Mouse (Mus musculus) stomach, embryonic 14.5 days (tissue): ENCODE data around the gene Eif4enif1. TPM values are rescaled to one million over a fixed set of nuclear protein-coding genes. Genes with fewer than 3 reads are reported as not detected.
"Not testable (repeated sequence)": the region's sequence is repeated elsewhere in the genome, so short reads cannot be mapped to it uniquely, and the experiment has no call there.

Source experiments
- ATAC-seq: fragments of 200-750 bp; cut with Nextera tagmentation; 2 replicates; pipeline ENCODE4 v1.8.0; 2017; ENCODE audit warnings: low read depth, moderate TSS enrichment; ENCODE audit not compliant: insufficient number of reproducible peaks, insufficient read depth, low FRiP score
- H3K27ac ChIP-seq: fragments of 300-500 bp; sonication (generic); 2 replicates; pipeline ENCODE4 v1.5.1; 2014; ENCODE audit warnings: mild to moderate bottlenecking, low read length, moderate library complexity, mixed read lengths
- H3K27me3 ChIP-seq: fragments of 300-500 bp; sonication (generic); 2 replicates; pipeline ENCODE4 v1.6.1; 2014; ENCODE audit warnings: low read length, control low read depth, mixed read lengths; ENCODE audit not compliant: control insufficient read depth, insufficient read depth
- H3K36me3 ChIP-seq: fragments of 300-500 bp; sonication (generic); 2 replicates; pipeline ENCODE4 v1.6.1; 2014; ENCODE audit warnings: mild to moderate bottlenecking, control low read depth, low read length, moderate library complexity, mixed read lengths; ENCODE audit not compliant: control insufficient read depth, insufficient read depth
- H3K4me1 ChIP-seq: fragments of 300-500 bp; sonication (generic); 2 replicates; pipeline ENCODE4 v1.6.1; 2014; ENCODE audit warnings: low read length, control low read depth, mixed read lengths; ENCODE audit not compliant: control insufficient read depth, insufficient read depth
- H3K4me2 ChIP-seq: fragments of 300-500 bp; sonication (generic); replicated peaks from 2 replicates; pipeline ENCODE4 v1.6.1; 2014; ENCODE audit warnings: low read depth, low read length, control low read depth
- H3K4me3 ChIP-seq: fragments of 300-500 bp; sonication (generic); 2 replicates; pipeline ENCODE4 v1.5.1; 2014; ENCODE audit warnings: low read depth, low read length, control low read depth
- H3K9ac ChIP-seq: fragments of 300-500 bp; sonication (generic); replicated peaks from 2 replicates; pipeline ENCODE4 v1.6.1; 2014; ENCODE audit warnings: low read depth, mild to moderate bottlenecking, control low read depth, low read length, moderate library complexity, mixed read lengths
- H3K9me3 ChIP-seq: fragments of 300-500 bp; sonication (generic); 2 replicates; pipeline ENCODE4 v1.6.1; 2016; ENCODE audit warnings: low read depth, low read length, control low read depth; ENCODE audit not compliant: control insufficient read depth
- WGBS: fragments of 180-500 bp; shearing (Covaris S2); extraction: QIAGEN DNeasy Blood & Tissue Kit; methylation state at CpG from one replicate; pipeline ENCODE4 v1.1.7; 2014; 5-methylcytosine and 5-hydroxymethylcytosine counted together
- polyA plus RNA-seq: library from polyadenylated mRNA; unstranded; fragments of >200 nt; fragmentation: Nextera tagmentation; extraction: Ambion mirVana; gene quantifications from 2 replicates; pipeline ENCODE4 v1.2.1, GENCODE M21; 2014

The Eif4enif1 gene
- polyA plus RNA-seq = 59.5 and 62.7 TPM in 2 replicates

DNA sequence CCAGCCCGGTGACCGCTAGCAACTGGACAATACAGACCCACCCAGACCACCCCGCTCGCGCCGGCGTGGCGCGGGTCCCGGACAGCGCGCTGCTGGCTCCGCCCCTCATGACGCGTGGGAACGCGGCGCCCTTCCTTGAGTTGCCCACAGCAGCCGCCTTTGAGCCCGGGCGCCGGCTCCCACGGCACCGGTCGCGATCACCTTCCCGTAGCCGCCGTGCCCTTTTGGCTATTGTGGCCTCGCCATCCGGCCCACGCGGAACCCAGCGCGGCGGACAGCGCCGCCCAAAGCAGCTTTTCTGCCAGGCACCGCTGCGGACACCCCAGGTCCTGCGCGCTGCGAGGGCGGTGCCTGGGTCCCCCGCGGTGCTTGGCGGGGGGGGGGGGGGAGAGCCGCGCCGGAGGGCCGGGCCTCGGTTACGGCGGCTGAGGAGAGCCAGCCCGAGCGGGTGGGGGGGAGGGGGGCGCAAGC lies at the start of gene Eif4enif1:
Gene Eif4enif1, plus strand, starts transcription at position 162 of the 471 bp plus-strand sequence.
- WGBS = 0% methylated on average over 54 of the region's 57 CpGs
- no peak within 1 kb of the TSS for H3K27ac ChIP-seq
- H3K4me2 ChIP-seq = peak within 1 kb of the TSS; percentile 15
- ATAC-seq = peak; percentile 66
- peak within 1 kb of the TSS; percentile 33 for H3K4me3 ChIP-seq
- no peaks in the 10 kb centered on the region for H3K27me3 ChIP-seq
- no peaks in the 10 kb centered on the region for H3K9me3 ChIP-seq
- H3K9ac ChIP-seq = peak within 1 kb of the TSS; percentile 11; the same call in 1 of the 2 replicates
- peaks cover 14% of the 10 kb centered on the region for H3K36me3 ChIP-seq
- H3K4me1 ChIP-seq = no peaks in the 10 kb centered on the region

DNA sequence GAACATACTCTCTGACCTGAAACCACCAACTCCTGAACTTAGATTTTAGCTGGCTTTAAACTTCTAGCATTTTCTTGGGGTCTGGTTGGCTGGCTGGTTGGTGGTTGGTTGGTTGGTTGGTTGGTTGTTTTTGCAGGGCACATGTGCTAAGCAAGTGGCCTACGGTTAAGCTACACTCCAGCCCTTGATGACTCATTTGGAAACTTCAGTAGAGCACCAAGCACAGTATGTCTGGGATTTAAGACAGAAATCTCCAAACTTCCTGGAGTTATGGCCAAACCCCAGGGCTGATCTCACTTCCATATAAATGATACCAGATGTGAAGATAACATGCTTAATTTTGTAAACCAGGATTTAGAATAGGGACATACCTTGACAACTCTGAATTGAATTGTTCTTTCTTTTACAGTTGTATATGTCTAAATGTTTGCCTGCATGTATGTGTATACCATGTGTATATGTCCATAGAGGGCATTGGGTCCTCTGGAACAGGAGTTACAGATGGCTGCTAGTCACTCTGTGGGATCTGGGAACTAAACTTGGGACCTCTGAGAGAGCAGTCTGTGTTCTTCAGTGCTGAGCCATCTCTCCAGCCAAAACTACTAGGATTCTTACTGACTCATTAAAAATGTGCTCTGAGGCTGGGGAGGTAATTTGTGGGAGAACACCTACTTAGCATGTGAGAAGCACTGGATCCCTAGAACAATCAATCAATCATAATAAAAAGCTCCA lies 48.4 kb upstream of the Eif4enif1 start:
- not testable (repeated sequence) for H3K9ac ChIP-seq, H3K4me3 ChIP-seq

DNA sequence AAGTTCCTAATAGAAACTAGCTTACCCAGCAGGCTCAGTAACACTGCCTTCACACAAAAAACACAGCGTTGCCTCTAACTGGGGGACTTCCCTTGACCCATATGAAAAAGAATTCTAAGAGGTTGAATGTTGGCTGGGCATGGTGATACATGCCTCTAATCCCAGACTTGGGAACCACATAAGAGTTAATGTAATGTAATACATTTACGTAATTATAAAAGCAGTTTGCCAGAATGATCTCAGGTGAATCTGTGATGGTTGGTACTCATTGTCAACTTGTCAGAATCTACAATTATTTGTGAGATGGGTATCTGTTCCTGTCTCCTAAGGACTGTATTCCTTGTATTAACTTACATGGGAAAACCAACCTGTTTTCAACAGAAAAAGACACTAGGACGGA lies 45.2 kb upstream of the Eif4enif1 start:
- ATAC-seq, H3K9me3 ChIP-seq, H3K4me2 ChIP-seq, H3K4me3 ChIP-seq, H3K9ac ChIP-seq, H3K36me3 ChIP-seq, H3K27ac ChIP-seq, H3K27me3 ChIP-seq, H3K4me1 ChIP-seq: not testable (repeated sequence)
- 78% methylated on average over 2 of the region's 3 CpGs for WGBS

More for the DNA sequence above, 48.4 kb upstream of the Eif4enif1 start:
- H3K4me1 ChIP-seq, H3K27ac ChIP-seq, H3K36me3 ChIP-seq, H3K9me3 ChIP-seq, H3K4me2 ChIP-seq, H3K27me3 ChIP-seq: not testable (repeated sequence)
- ATAC-seq = peak; percentile 54
- 80% methylated on average over 1 of the region's 1 CpGs for WGBS

- not testable (repeated sequence) for H3K4me2 ChIP-seq, H3K4me1 ChIP-seq, H3K4me3 ChIP-seq, H3K36me3 ChIP-seq, ATAC-seq, H3K27me3 ChIP-seq, H3K9ac ChIP-seq, H3K9me3 ChIP-seq, H3K27ac ChIP-seq
- WGBS = 93% methylated on average over 6 of the region's 6 CpGs
Observed at GRCm38 (mm10) chr11:3157996-3158395, 44.2 kb upstream of the Eif4enif1 start.

GRCm38 (mm10) chr11:3158800-3159199 lies 43.4 kb upstream of the Eif4enif1 start:
- not testable (repeated sequence) for H3K27ac ChIP-seq, H3K4me1 ChIP-seq, H3K9ac ChIP-seq, H3K4me3 ChIP-seq, H3K36me3 ChIP-seq, H3K4me2 ChIP-seq, ATAC-seq, H3K9me3 ChIP-seq, H3K27me3 ChIP-seq
- WGBS = 94% methylated on average over 4 of the region's 4 CpGs

DNA sequence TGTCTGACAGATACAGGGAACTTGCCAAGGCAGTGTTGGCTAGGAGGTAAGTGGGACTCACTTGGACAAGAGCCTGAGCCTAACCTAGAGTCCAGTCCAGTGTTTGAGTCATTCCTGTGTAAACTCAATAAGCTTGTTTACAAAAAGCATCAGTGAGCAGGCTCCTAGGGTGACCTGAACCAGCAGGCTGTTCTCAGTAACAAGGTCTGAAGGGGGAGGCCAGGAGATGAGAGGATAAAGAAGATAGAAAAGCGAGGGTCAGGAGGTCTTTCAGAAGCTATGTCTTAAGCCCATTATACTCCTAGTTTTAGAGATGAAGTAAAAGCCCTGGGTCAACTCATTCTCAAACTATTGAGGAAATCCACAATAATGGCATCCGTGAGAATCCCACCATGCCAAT lies 40.8 kb upstream of the Eif4enif1 start:
- H3K9me3 ChIP-seq, H3K27ac ChIP-seq, ATAC-seq, H3K4me2 ChIP-seq, H3K4me1 ChIP-seq, H3K4me3 ChIP-seq, H3K36me3 ChIP-seq, H3K9ac ChIP-seq, H3K27me3 ChIP-seq: not testable (repeated sequence)
- WGBS = 59% methylated on average over 1 of the region's 2 CpGs

- not testable (repeated sequence) for H3K36me3 ChIP-seq, H3K27me3 ChIP-seq, H3K4me2 ChIP-seq, H3K27ac ChIP-seq, H3K9me3 ChIP-seq, H3K4me1 ChIP-seq, H3K4me3 ChIP-seq, H3K9ac ChIP-seq
- WGBS = 62% methylated on average over 5 of the region's 5 CpGs
- ATAC-seq = peak; percentile 46
Observed at GRCm38 (mm10) chr11:3162236-3162897, 39.8 kb upstream of the Eif4enif1 start.

DNA sequence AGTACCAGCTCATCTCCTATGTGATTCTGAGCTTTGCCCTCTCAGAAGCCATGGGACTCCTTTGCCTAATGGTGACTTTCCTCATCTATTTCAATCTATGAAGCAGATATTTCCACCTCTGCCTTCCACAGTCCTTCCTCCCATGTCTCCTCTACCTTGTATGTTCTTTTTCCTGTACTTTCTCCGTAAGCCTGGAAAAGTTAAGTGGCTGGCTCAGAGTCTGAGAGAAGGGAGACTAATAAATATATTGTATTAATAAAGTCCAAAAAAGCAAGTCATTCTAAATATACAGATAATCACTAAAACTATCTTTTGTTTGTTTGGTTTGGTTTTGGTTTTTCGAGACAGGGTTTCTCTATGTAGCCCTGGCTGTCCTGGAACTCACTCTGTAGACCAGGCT lies 39.1 kb upstream of the Eif4enif1 start:
- H3K36me3 ChIP-seq, H3K4me3 ChIP-seq, H3K9ac ChIP-seq, H3K9me3 ChIP-seq, H3K4me2 ChIP-seq, ATAC-seq, H3K27me3 ChIP-seq, H3K4me1 ChIP-seq, H3K27ac ChIP-seq: not testable (repeated sequence)
- WGBS = 87% methylated on average over 2 of the region's 2 CpGs
